Mouse (Mus musculus): ENCODE results near the gene Got2.
A peak's percentile ranks its signal among the peaks of the same experiment; 100 is the strongest.

- peak; percentile 94 for TF ChIP-seq CTCF (IDR thresholded peaks at IDR 0.05; ENCODE audit: borderline replicate concordance, extremely low read depth, insufficient read depth, insufficient read length)
- TF ChIP-seq POLR2A (IDR thresholded peaks at IDR 0.05; ENCODE audit: borderline replicate concordance, extremely low read depth, insufficient read depth, insufficient read length, poor library complexity, severe bottlenecking), result no peak
These were observed at the start of gene Got2 for GRCm38 (mm10) chr8:95888285-95889136.

Measured in brain, embryonic 14.5 days (tissue).